Mouse (Mus musculus) heart, embryonic 15.5 days (tissue): ENCODE results near the gene Tmem35b. TPM values are rescaled to one million over a fixed set of nuclear protein-coding genes. Genes with fewer than 3 reads are reported as not detected.
"Not testable (repeated sequence)": the region's sequence is repeated elsewhere in the genome, so short reads cannot be mapped to it uniquely, and the experiment has no call there.

Source experiments
- ATAC-seq: fragments of 200-750 bp; cut with Nextera tagmentation; replicated peaks from 2 replicates; pipeline ENCODE4 v1.8.0; 2017; ENCODE audit warnings: low read depth, moderate TSS enrichment; ENCODE audit not compliant: insufficient number of reproducible peaks, insufficient read depth, low FRiP score
- H3K27ac ChIP-seq: fragments of 300-500 bp; sonication (generic); 2 replicates; pipeline ENCODE4 v1.5.1; 2015; ENCODE audit warnings: mild to moderate bottlenecking, inconsistent platforms
- H3K27me3 ChIP-seq: fragments of 300-500 bp; sonication (generic); 2 replicates; pipeline ENCODE4 v1.6.1; 2015; ENCODE audit warnings: inconsistent platforms
- H3K36me3 ChIP-seq: fragments of 300-500 bp; sonication (generic); 2 replicates; pipeline ENCODE4 v1.6.1; 2015; ENCODE audit warnings: mild to moderate bottlenecking, inconsistent platforms
- H3K4me1 ChIP-seq: fragments of 300-500 bp; sonication (generic); replicated peaks from 2 replicates; pipeline ENCODE4 v1.6.1; 2015; ENCODE audit warnings: inconsistent platforms
- H3K4me2 ChIP-seq: fragments of 300-500 bp; sonication (generic); 2 replicates; pipeline ENCODE4 v1.6.1; 2015; ENCODE audit warnings: inconsistent platforms, mild to moderate bottlenecking, moderate library complexity
- H3K4me3 ChIP-seq: fragments of 300-500 bp; sonication (generic); 2 replicates; pipeline ENCODE4 v1.5.1; 2015; ENCODE audit warnings: mild to moderate bottlenecking, inconsistent platforms
- H3K9ac ChIP-seq: fragments of 300-500 bp; sonication (generic); 2 replicates; pipeline ENCODE4 v1.6.1; 2015; ENCODE audit warnings: mild to moderate bottlenecking, inconsistent platforms
- H3K9me3 ChIP-seq: fragments of 300-500 bp; sonication (generic); replicated peaks from 2 replicates; pipeline ENCODE4 v1.6.1; 2016; ENCODE audit warnings: inconsistent platforms
- WGBS: fragments of 180-500 bp; shearing (Covaris S2); methylation state at CpG from one replicate; pipeline ENCODE4 v1.1.7; 2015; ENCODE audit warnings: mixed read lengths; 5-methylcytosine and 5-hydroxymethylcytosine counted together
- polyA plus RNA-seq: library from polyadenylated mRNA; unstranded; fragments of >200 nt; fragmentation: Nextera tagmentation; extraction: Ambion mirVana; gene quantifications from 2 replicates; pipeline ENCODE4 v1.2.1, GENCODE M21; 2015

The Tmem35b gene
- polyA plus RNA-seq: 11.8 and 15.7 TPM in 2 replicates

GRCm38 (mm10) chr4:127123391-127123790, at the start of gene Tmem35b:
Gene Tmem35b (plus strand): TSS chr4:127123691.
- no peak within 1 kb of the TSS for H3K9ac ChIP-seq
- no peaks in the 10 kb centered on the region for H3K9me3 ChIP-seq
- peaks cover 8% of the 10 kb centered on the region; the same call in 1 of the 2 replicates for H3K4me1 ChIP-seq
- H3K27me3 ChIP-seq: no peaks in the 10 kb centered on the region
- H3K4me3 ChIP-seq: no peak within 1 kb of the TSS
- H3K36me3 ChIP-seq: peaks cover 4% of the 10 kb centered on the region; the same call in 1 of the 2 replicates
- no peak for ATAC-seq
- H3K4me2 ChIP-seq: no peak within 1 kb of the TSS
- WGBS: 94% methylated on average over 5 of the region's 5 CpGs
- no peak within 1 kb of the TSS for H3K27ac ChIP-seq

- H3K4me1 ChIP-seq: peaks cover 8% of the 10 kb centered on the region
- no peak overlapping the region for H3K4me2 ChIP-seq
- H3K27me3 ChIP-seq: no peaks in the 10 kb centered on the region
- no peaks in the 10 kb centered on the region for H3K36me3 ChIP-seq
- no peak for ATAC-seq
- no peak overlapping the region for H3K27ac ChIP-seq
- H3K9ac ChIP-seq: no peak overlapping the region
- no peak overlapping the region for H3K4me3 ChIP-seq
- 60% methylated on average over 1 of the region's 1 CpGs for WGBS
- no peaks in the 10 kb centered on the region for H3K9me3 ChIP-seq
These were observed 48.6 kb upstream of the Tmem35b start for GRCm38 (mm10) chr4:127074915-127075314.

GRCm38 (mm10) chr4:127076875-127077548, 46.5 kb upstream of the Tmem35b start, which contains the start of gene Zmym6:
Gene Zmym6 (plus strand): TSS chr4:127077383.
- Histone ChIP-seq H3K4me2 (peak within 1 kb of the TSS; percentile 68), H3K9me3 (no peaks in the 10 kb centered on the region), H3K27ac (peak within 1 kb of the TSS; percentile 80), H3K9ac (peak within 1 kb of the TSS; percentile 52), H3K4me3 (peak within 1 kb of the TSS; percentile 62), H3K36me3 (no peaks in the 10 kb centered on the region), H3K27me3 (no peaks in the 10 kb centered on the region), H3K4me1 (peaks cover 8% of the 10 kb centered on the region)
- under 1% methylated on average over 46 of the region's 46 CpGs for WGBS
- ATAC-seq: peak; percentile 96

GRCm38 (mm10) chr4:127080806-127081205, 42.7 kb upstream of the Tmem35b start:
- Histone ChIP-seq H3K4me3 (no peak overlapping the region), H3K27me3 (no peaks in the 10 kb centered on the region), H3K9ac (no peak overlapping the region), H3K27ac (no peak overlapping the region), H3K4me1 (peaks cover 8% of the 10 kb centered on the region), H3K9me3 (no peaks in the 10 kb centered on the region), H3K4me2 (no peak overlapping the region), H3K36me3 (no peaks in the 10 kb centered on the region)
- ATAC-seq: no peak
- WGBS: 38% methylated on average over 1 of the region's 1 CpGs

- no peak overlapping the region for H3K4me3 ChIP-seq
- peaks cover 2% of the 10 kb centered on the region for H3K4me1 ChIP-seq
- no peaks in the 10 kb centered on the region for H3K27me3 ChIP-seq
- no peak for ATAC-seq
- no peaks in the 10 kb centered on the region for H3K9me3 ChIP-seq
- H3K36me3 ChIP-seq: no peaks in the 10 kb centered on the region
- H3K4me2 ChIP-seq: no peak overlapping the region
- WGBS: 75% methylated on average over 2 of the region's 2 CpGs
- H3K27ac ChIP-seq: no peak overlapping the region
- no peak overlapping the region for H3K9ac ChIP-seq
These were observed 40.4 kb upstream of the Tmem35b start for GRCm38 (mm10) chr4:127083131-127083530.

- no peak overlapping the region for H3K4me3 ChIP-seq
- 76% methylated on average over 1 of the region's 1 CpGs for WGBS
- peaks cover 7% of the 10 kb centered on the region for H3K36me3 ChIP-seq
These were observed 37.7 kb upstream of the Tmem35b start for GRCm38 (mm10) chr4:127085761-127086160.

GRCm38 (mm10) chr4:127091188-127091587, 32.3 kb upstream of the Tmem35b start:
- ATAC-seq: no peak
- WGBS: 76% methylated on average over 1 of the region's 1 CpGs
- no peak overlapping the region for H3K4me3 ChIP-seq
- H3K4me1 ChIP-seq: no peaks in the 10 kb centered on the region
- no peaks in the 10 kb centered on the region for H3K27me3 ChIP-seq
- no peak overlapping the region for H3K4me2 ChIP-seq
- no peaks in the 10 kb centered on the region for H3K9me3 ChIP-seq
- no peak overlapping the region for H3K9ac ChIP-seq
- no peak overlapping the region for H3K27ac ChIP-seq
- H3K36me3 ChIP-seq: peaks cover 11% of the 10 kb centered on the region

More at GRCm38 (mm10) chr4:127085761-127086160, 37.7 kb upstream of the Tmem35b start:
- Histone ChIP-seq H3K9me3 (no peaks in the 10 kb centered on the region), H3K27me3 (no peaks in the 10 kb centered on the region), H3K27ac (no peak overlapping the region), H3K9ac (no peak overlapping the region), H3K4me2 (no peak overlapping the region), H3K4me1 (no peaks in the 10 kb centered on the region)
- ATAC-seq: no peak

GRCm38 (mm10) chr4:127095090-127095489, 28.4 kb upstream of the Tmem35b start:
- Histone ChIP-seq H3K9ac (no peak overlapping the region), H3K9me3 (no peaks in the 10 kb centered on the region), H3K4me2 (no peak overlapping the region), H3K27me3 (no peaks in the 10 kb centered on the region), H3K4me3 (no peak overlapping the region), H3K36me3 (0 out of 2 replicates have a peak, but pooled peaks cover 4% of the 10 kb centered on the region), H3K4me1 (no peaks in the 10 kb centered on the region), H3K27ac (no peak overlapping the region)
- no peak for ATAC-seq
- 85% methylated on average over 4 of the region's 4 CpGs for WGBS

GRCm38 (mm10) chr4:127099552-127099951, 23.9 kb upstream of the Tmem35b start:
- not testable (repeated sequence) for H3K4me3 ChIP-seq, H3K9me3 ChIP-seq, H3K4me2 ChIP-seq, H3K27ac ChIP-seq, H3K27me3 ChIP-seq, H3K36me3 ChIP-seq, ATAC-seq, H3K4me1 ChIP-seq, H3K9ac ChIP-seq
- 95% methylated on average over 1 of the region's 2 CpGs for WGBS

GRCm38 (mm10) chr4:127107566-127107965, 15.9 kb upstream of the Tmem35b start:
- WGBS: 91% methylated on average over 4 of the region's 4 CpGs
- no peak overlapping the region for H3K4me3 ChIP-seq
- H3K27me3 ChIP-seq: no peaks in the 10 kb centered on the region
- no peaks in the 10 kb centered on the region for H3K9me3 ChIP-seq
- H3K4me1 ChIP-seq: no peaks in the 10 kb centered on the region
- ATAC-seq: no peak
- H3K4me2 ChIP-seq: no peak overlapping the region
- H3K27ac ChIP-seq: no peak overlapping the region
- H3K9ac ChIP-seq: no peak overlapping the region
- peaks cover 21% of the 10 kb centered on the region for H3K36me3 ChIP-seq

GRCm38 (mm10) chr4:127110570-127110969, 12.9 kb upstream of the Tmem35b start:
- 68% methylated on average over 4 of the region's 4 CpGs for WGBS
- ATAC-seq: no peak

GRCm38 (mm10) chr4:127124331-127124730, 840 bp downstream of the Tmem35b start:
- WGBS: 86% methylated on average over 1 of the region's 1 CpGs
- H3K4me2 ChIP-seq: no peak overlapping the region
- peaks cover 4% of the 10 kb centered on the region; the same call in 1 of the 2 replicates for H3K36me3 ChIP-seq
- H3K27me3 ChIP-seq: no peaks in the 10 kb centered on the region
- no peak overlapping the region for H3K27ac ChIP-seq
- no peaks in the 10 kb centered on the region for H3K9me3 ChIP-seq
- no peak for ATAC-seq
- peaks cover 8% of the 10 kb centered on the region; the same call in 1 of the 2 replicates for H3K4me1 ChIP-seq
- H3K9ac ChIP-seq: no peak overlapping the region
- no peak overlapping the region for H3K4me3 ChIP-seq

More at GRCm38 (mm10) chr4:127110570-127110969, 12.9 kb upstream of the Tmem35b start:
- Histone ChIP-seq H3K4me1 (no peaks in the 10 kb centered on the region), H3K4me3 (no peak overlapping the region), H3K36me3 (peaks cover 21% of the 10 kb centered on the region), H3K9ac (no peak overlapping the region), H3K27me3 (no peaks in the 10 kb centered on the region), H3K27ac (no peak overlapping the region), H3K9me3 (no peaks in the 10 kb centered on the region), H3K4me2 (no peak overlapping the region)
